Mouse (Mus musculus): ENCODE data around the gene Zbtb5.
"Not testable (repeated sequence)": the region's sequence is repeated elsewhere in the genome, so short reads cannot be mapped to it uniquely, and the experiment has no call there.

The Zbtb5 gene

GRCm38 (mm10) chr4:44970612-44971110 lies 41.6 kb downstream of the Zbtb5 start:
- peak; percentile 44 to 64 for DNase-seq (ENCODE audit: low spot score in 2 of 2)

GRCm38 (mm10) chr4:44970056-44970455 lies 42.2 kb downstream of the Zbtb5 start:
- DNase-seq (ENCODE audit: low spot score in 2 of 2), result peak; percentile 47 to 59

- DNase-seq (ENCODE audit: low spot score in 2 of 2), result no peak
Measured at GRCm38 (mm10) chr4:44967402-44967801, 44.8 kb downstream of the Zbtb5 start.

- no peak for DNase-seq (ENCODE audit: low spot score in 2 of 2)
Measured at GRCm38 (mm10) chr4:44965736-44966135, 46.5 kb downstream of the Zbtb5 start.

GRCm38 (mm10) chr4:44965175-44965574 lies 47.0 kb downstream of the Zbtb5 start:
- no peak for DNase-seq (ENCODE audit: low spot score in 2 of 2)

- no peak for DNase-seq (ENCODE audit: low spot score in 2 of 2)
Measured at GRCm38 (mm10) chr4:44963156-44963555, 49.1 kb downstream of the Zbtb5 start.

- DNase-seq (ENCODE audit: low spot score in 2 of 2), result no peak
Measured at GRCm38 (mm10) chr4:44959220-44959619, 53.0 kb downstream of the Zbtb5 start.

- no peak for DNase-seq (ENCODE audit: low spot score in 2 of 2)
Measured at GRCm38 (mm10) chr4:44958776-44959175, 53.4 kb downstream of the Zbtb5 start.

GRCm38 (mm10) chr4:44953041-44953440 lies 59.2 kb downstream of the Zbtb5 start:
- no peak for DNase-seq (ENCODE audit: low spot score in 2 of 2)

- no peak for DNase-seq (ENCODE audit: low spot score in 2 of 2)
Measured at GRCm38 (mm10) chr4:44948314-44948713, 63.9 kb downstream of the Zbtb5 start.

- no peak for DNase-seq (ENCODE audit: low spot score in 2 of 2)
Measured at GRCm38 (mm10) chr4:44947464-44947863, 64.7 kb downstream of the Zbtb5 start.

- DNase-seq (ENCODE audit: low spot score in 2 of 2), result not testable (repeated sequence)
Measured at GRCm38 (mm10) chr4:44946126-44946525, 66.1 kb downstream of the Zbtb5 start.

- DNase-seq (ENCODE audit: low spot score in 2 of 2), result no peak
Measured at GRCm38 (mm10) chr4:44944426-44945075, 67.7 kb downstream of the Zbtb5 start.

- DNase-seq (ENCODE audit: low spot score in 2 of 2), result no peak
Measured at GRCm38 (mm10) chr4:44943480-44943879, 68.7 kb downstream of the Zbtb5 start.

- no peak for DNase-seq (ENCODE audit: low spot score in 2 of 2)
Measured at GRCm38 (mm10) chr4:44942237-44942636, 70.0 kb downstream of the Zbtb5 start.
